Mouse (Mus musculus) olfactory bulb, adult 2 months (tissue): ENCODE data around the gene Shisa2.

Source experiments
- CTCF ChIP-seq: fragments of 200-500 bp; IDR thresholded peaks from 2 replicates; pipeline ENCODE4 v1.5.1; 2012; ENCODE audit warnings: low read depth, mild to moderate bottlenecking, low read length, moderate library complexity; ENCODE audit not compliant: insufficient read depth
- POLR2A ChIP-seq: fragments of 200-500 bp; IDR thresholded peaks from 2 replicates; pipeline ENCODE4 v1.6.1; 2012; ENCODE audit warnings: mild to moderate bottlenecking, low read depth, low read length, moderate library complexity; ENCODE audit not compliant: insufficient read depth

DNA sequence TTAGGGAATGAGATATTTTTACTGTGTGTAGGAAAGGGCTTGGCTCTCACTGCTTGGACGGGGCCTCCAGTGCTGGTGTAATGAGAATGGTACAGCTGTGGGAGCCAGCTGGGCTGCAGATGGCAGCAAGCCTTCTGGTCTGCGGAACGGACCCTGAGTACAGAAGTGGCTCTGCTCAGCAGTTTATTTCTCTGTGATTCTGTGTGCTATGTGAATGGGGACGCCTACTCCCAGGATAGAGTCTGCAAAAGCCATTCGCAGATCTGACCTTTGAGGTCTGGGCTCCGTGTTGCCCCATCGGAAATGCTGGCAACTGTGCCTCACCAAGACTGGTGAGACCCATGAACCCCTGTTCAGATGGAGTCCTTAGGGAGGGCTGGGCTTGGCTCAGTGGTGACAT lies 2.7 kb downstream of the Shisa2 start:
- TF ChIP-seq CTCF: no peak
- TF ChIP-seq POLR2A: no peak
